Mouse (Mus musculus): Measurements from ENCODE around the gene Fam241a. TPM values are rescaled to one million over a fixed set of nuclear protein-coding genes. Genes with fewer than 3 reads are reported as not detected.

Gene Fam241a
- total RNA-seq, 2 experiments from 2014 or later = 4.0 to 5.8 TPM

GRCm38 (mm10) chr3:127836798-127837153 lies 59.3 kb downstream of the Fam241a start:
- DNase-seq = no peak

GRCm38 (mm10) chr3:127835594-127835993 lies 60.5 kb downstream of the Fam241a start:
- DNase-seq = no peak

GRCm38 (mm10) chr3:127834040-127834439 lies 62.1 kb downstream of the Fam241a start:
- DNase-seq = no peak

GRCm38 (mm10) chr3:127831079-127831478 lies 65.0 kb downstream of the Fam241a start:
- DNase-seq = no peak

- no peak for DNase-seq
Observed at GRCm38 (mm10) chr3:127830183-127830582, 65.9 kb downstream of the Fam241a start.

GRCm38 (mm10) chr3:127827123-127827522 lies 69.0 kb downstream of the Fam241a start:
- no peak for DNase-seq

GRCm38 (mm10) chr3:127826503-127826902 lies 69.6 kb downstream of the Fam241a start:
- DNase-seq = no peak

GRCm38 (mm10) chr3:127823886-127824863 lies 71.9 kb downstream of the Fam241a start:
- no peak for DNase-seq

- DNase-seq = no peak
Observed at GRCm38 (mm10) chr3:127821209-127821608, 74.9 kb downstream of the Fam241a start.

GRCm38 (mm10) chr3:127820400-127820799 lies 75.7 kb downstream of the Fam241a start:
- no peak for DNase-seq

Other genes with a start within 250 kb of the Fam241a start
- gene Alpk1, start 115.8 kb downstream of the Fam241a start, total RNA-seq (2021) = 1 to 10 TPM; 2.0 to 3.1 TPM
- gene Tifa, start 106.5 kb downstream of the Fam241a start, total RNA-seq (2021) = 1 to 10 TPM; 1.7 to 2.7 TPM
- gene Ap1ar, start 58.8 kb downstream of the Fam241a start, total RNA-seq (2021) = 10 to 100 TPM; 15.5 to 18.7 TPM

Measured in gastrocnemius, postnatal 10 days (tissue).